Mouse (Mus musculus) G1E (cell line): ENCODE measurements around the gene Thsd4. TPM values are rescaled to one million over a fixed set of nuclear protein-coding genes. Genes with fewer than 3 reads are reported as not detected.

Experiments used
- ATAC-seq: 2 replicates; pipeline ENCODE4 v1.8.0; 2016; ENCODE audit warnings: mild to moderate bottlenecking; ENCODE audit not compliant: insufficient number of reproducible peaks, poor library complexity, low FRiP score, severe bottlenecking; ENCODE audit errors: extremely low read depth
- DNase-seq: peaks from one replicate; pipeline ENCODE4 v3.0.0; 2012; ENCODE audit warnings: low spot score
- H3K27me3 ChIP-seq: 2 replicates; pipeline ENCODE4 v1.6.1; 2012; ENCODE audit warnings: mild to moderate bottlenecking, low read length, inconsistent platforms; ENCODE audit not compliant: insufficient read depth
- H3K36me3 ChIP-seq: replicated peaks from 2 replicates; pipeline ENCODE3; 2012; ENCODE audit warnings: mild to moderate bottlenecking, inconsistent platforms
- H3K4me1 ChIP-seq: 2 replicates; pipeline ENCODE4 v1.6.1; 2012; ENCODE audit warnings: low read depth, low read length, inconsistent platforms, mixed read lengths; ENCODE audit not compliant: insufficient read depth
- H3K4me3 ChIP-seq: 2 replicates; pipeline ENCODE4 v1.5.1; 2012; ENCODE audit warnings: low read depth, mild to moderate bottlenecking, inconsistent platforms, low read length, moderate library complexity, mixed read lengths
- H3K9me3 ChIP-seq: replicated peaks from 2 replicates; pipeline ENCODE4 v1.6.1; 2012; ENCODE audit warnings: inconsistent platforms
- CTCF ChIP-seq: IDR thresholded peaks from 2 replicates; pipeline ENCODE4 v1.5.1; 2012; ENCODE audit warnings: low read depth, low read length, inconsistent platforms, mixed read lengths
- GATA1 ChIP-seq: IDR thresholded peaks from 2 replicates; pipeline ENCODE4 v1.6.1; 2012; ENCODE audit warnings: borderline replicate concordance, low read length, inconsistent platforms, mixed read lengths
- GATA2 ChIP-seq: IDR thresholded peaks from 2 replicates; pipeline ENCODE4 v1.6.1; 2012; ENCODE audit warnings: low read depth, low read length, inconsistent platforms, borderline replicate concordance
- POLR2AphosphoS5 ChIP-seq: IDR thresholded peaks from 2 replicates; pipeline ENCODE4 v1.6.1; 2012; ENCODE audit warnings: low read depth, low read length, inconsistent platforms; ENCODE audit not compliant: insufficient replicate concordance
- TAL1 ChIP-seq: conservative IDR thresholded peaks from 2 replicates; pipeline ENCODE4 v1.6.1; 2012; ENCODE audit warnings: low read depth, low read length, inconsistent platforms, mixed read lengths
- polyA plus RNA-seq: library from polyadenylated mRNA; stranded (reverse); fragments of >175 nt; gene quantifications from 2 replicates; pipeline ENCODE4 v1.2.3, GENCODE M21; 2012
- total RNA-seq, 2 experiments: library from RNA; stranded (forward) in 1 of 2; stranded (reverse) in 1 of 2; fragments of 200-1000 nt in 1 of 2; fragments of >200 nt in 1 of 2; fragmentation: Nextera tagmentation in 1 of 2; gene quantifications; 2 replicates each; pipeline ENCODE4 v1.2.3; 2014 to 2017

Gene Thsd4
- total and polyA plus RNA-seq, 3 experiments, result 1.8 to 2.8 (median 2.4) TPM

DNA sequence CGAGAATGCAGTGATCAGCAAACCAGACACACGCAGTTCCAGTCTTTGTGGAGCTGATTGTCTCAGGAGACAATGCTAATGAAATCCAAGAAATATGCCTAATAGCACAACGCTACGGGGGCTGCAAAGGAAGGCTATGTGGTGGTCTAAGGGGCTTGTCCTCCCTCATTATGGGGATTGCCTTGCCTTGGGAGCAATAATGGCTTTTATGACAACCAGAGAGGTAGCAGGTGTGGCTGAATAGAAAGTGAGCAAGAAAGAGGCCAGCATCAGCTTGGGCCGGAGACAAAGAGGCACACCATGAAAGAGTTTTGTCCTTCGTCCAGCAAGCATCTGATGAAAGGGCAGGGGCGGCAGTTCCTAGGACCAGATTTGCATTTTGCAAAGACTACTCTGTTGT, 372.9 kb downstream of the Thsd4 start:
- Histone ChIP-seq H3K27me3 (0 out of 2 replicates have a peak, but pooled peaks cover 2% of the 10 kb centered on the region), H3K4me3 (no peak overlapping the region), H3K4me1 (no peaks in the 10 kb centered on the region), H3K36me3 (no peaks in the 10 kb centered on the region), H3K9me3 (no peaks in the 10 kb centered on the region)
- no peak for ATAC-seq
- TF ChIP-seq POLR2AphosphoS5 (no peak), TAL1 (no peak)
- no peak for DNase-seq

DNA sequence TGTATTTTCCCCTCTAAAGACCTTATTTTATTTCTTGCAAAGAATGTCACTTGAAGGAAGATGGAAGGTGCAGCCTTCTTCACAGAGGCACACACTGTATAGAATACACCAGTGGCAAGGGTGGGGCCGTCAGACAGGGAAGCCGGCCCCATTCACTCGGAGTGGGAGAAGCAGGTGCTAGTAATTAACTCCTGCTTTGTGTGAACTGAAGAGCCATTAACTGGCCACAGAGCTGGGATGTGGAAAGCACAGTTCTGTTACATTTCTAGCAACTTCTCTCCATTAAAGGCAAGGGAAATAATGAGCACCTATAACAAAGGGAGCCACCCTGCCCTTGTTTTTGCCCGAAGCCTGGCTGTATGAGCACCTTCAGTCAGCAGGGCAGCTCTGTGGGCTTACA, 374.4 kb downstream of the Thsd4 start:
- TF ChIP-seq TAL1 (no peak), GATA1 (no peak), GATA2 (no peak), POLR2AphosphoS5 (no peak), CTCF (no peak)
- DNase-seq (no peak), ATAC-seq (no peak)
- Histone ChIP-seq H3K4me3 (no peak overlapping the region), H3K4me1 (no peaks in the 10 kb centered on the region), H3K36me3 (no peaks in the 10 kb centered on the region), H3K27me3 (0 out of 2 replicates have a peak, but pooled peaks cover 2% of the 10 kb centered on the region), H3K9me3 (no peaks in the 10 kb centered on the region)

DNA sequence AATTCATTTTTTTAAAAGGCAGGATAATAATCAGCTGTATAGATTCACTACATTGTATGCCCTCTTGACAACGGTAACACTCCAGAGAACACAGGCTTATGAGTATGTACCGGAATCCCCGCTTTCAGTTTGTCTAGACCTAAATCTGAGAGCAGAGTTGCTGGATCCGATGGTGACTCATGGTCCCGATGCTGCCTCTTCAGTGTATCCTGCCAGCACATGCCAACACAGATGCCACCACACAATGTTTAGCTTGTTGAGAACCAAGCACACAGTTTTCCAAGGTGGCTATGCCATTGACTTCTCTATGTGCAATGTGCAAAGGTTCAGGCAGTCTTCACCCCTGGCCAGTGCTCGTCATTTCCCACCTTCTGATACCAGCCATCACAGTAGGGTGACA, 378.0 kb downstream of the Thsd4 start:
- TF ChIP-seq GATA1 (no peak), CTCF (no peak), GATA2 (no peak), POLR2AphosphoS5 (no peak), TAL1 (no peak)
- Histone ChIP-seq H3K4me1 (no peaks in the 10 kb centered on the region), H3K4me3 (no peak overlapping the region), H3K9me3 (no peaks in the 10 kb centered on the region), H3K27me3 (0 out of 2 replicates have a peak, but pooled peaks cover 2% of the 10 kb centered on the region), H3K36me3 (no peaks in the 10 kb centered on the region)
- no peak for ATAC-seq
- DNase-seq, result no peak

DNA sequence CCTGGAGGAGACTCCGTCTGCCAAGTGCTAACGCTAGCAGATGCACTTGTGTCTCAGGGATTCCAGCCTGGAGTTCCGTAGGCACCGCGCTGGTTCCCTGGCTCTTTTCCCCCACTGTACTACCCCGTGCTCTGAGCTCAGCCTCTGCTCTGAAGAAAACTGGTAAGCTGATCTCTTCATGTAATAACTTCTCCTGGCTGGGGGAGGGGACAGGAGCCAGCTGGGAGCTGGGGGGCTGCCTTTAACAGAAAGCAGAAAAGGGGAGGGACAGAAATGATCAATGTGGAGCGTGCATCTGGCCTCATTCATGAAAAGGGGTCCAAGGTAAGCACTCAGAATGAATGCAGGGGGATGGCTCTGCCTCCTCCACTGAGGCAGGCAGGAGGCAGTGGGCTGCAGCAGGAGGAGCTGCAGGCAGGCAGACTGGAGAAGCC, 380.7 kb downstream of the Thsd4 start:
- DNase-seq, result no peak
- no peak overlapping the region for H3K4me3 ChIP-seq
- H3K9me3 ChIP-seq, result no peaks in the 10 kb centered on the region
- no peaks in the 10 kb centered on the region for H3K27me3 ChIP-seq
- ATAC-seq, result no peak
- no peak for TF ChIP-seq TAL1
- no peak for TF ChIP-seq CTCF
- TF ChIP-seq POLR2AphosphoS5, result no peak
- no peak for TF ChIP-seq GATA2
- TF ChIP-seq GATA1, result no peak
- H3K4me1 ChIP-seq, result no peaks in the 10 kb centered on the region
- H3K36me3 ChIP-seq, result no peaks in the 10 kb centered on the region

DNA sequence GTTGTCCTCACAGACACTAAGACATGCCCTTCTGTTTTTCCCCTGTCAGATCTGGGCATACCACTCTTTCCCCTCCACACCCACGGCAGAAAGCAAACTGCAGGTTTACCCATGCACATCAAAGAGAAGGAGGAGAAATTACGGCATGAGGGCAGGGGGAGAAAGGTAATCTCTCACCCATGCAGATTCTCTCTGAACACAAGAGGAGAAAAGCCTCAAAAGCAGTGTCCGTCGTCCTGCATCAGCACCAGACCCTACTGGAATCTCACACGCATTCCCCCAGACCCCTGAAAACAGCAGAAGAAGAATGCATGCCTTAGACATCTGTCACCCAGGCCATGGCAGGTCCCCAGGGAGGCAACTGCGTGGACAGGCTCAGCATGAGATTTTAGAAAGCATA, 381.4 kb downstream of the Thsd4 start:
- TF ChIP-seq TAL1, result no peak
- TF ChIP-seq POLR2AphosphoS5, result no peak
- ATAC-seq (no peak), DNase-seq (no peak)
- no peaks in the 10 kb centered on the region for H3K4me1 ChIP-seq
- no peak overlapping the region for H3K4me3 ChIP-seq
- H3K36me3 ChIP-seq, result no peaks in the 10 kb centered on the region
- H3K9me3 ChIP-seq, result no peaks in the 10 kb centered on the region
- no peaks in the 10 kb centered on the region for H3K27me3 ChIP-seq

DNA sequence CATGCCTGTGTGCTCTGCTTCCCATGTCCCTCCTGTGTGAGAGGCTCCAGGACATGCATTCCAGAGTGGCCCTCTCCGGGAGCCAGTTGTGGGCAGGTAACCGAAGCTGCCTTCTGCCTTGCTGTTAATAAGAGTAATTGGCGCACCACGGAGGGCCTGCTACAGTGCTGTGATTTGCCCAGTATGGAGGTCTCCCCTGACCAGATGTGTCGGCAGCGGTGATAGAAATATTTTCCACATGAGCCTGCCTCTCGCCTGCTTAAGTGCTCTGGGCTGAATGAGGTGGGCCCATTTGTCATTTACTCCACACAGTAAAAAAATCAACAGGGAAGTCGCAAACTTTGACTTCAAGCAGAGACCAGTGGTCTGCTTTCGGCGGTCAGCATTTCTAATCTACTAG, 382.4 kb downstream of the Thsd4 start:
- H3K4me1 ChIP-seq, result no peaks in the 10 kb centered on the region

DNA sequence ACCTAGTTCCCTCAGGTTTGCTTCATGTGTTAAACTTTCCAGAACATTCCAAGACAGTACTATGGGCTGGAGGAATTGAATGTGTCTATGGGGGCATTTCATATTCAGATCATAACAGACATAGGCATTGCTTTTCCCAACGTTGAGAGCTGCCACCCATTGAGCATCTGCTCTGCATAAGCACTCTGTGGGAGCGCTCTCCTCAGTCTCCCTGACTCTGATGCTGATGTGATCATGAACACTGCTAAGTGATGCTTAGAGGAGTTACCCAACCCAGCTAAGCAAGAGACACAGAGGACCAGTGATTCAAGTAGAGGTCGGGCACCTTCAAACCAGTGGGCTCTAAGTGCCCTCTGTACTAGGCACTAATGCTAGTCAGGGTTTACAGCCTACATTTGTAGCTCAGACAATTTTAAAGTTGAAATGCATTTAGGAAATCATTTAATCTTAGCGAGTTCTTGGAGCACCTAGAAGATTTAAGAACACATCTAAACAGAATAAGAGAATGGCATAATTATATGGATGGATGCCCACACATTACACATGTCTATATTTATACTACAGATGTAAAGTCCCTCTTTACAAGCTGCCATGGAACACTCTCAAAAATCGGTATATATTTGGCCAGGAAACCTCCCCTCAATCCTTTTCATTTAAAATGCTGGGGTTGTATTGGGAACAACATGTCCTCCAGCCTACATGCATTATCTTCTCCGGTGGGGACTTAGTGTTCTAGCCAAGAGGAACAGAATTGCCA, 392.4 kb downstream of the Thsd4 start:
- no peak for TF ChIP-seq GATA2
- TF ChIP-seq GATA1, result no peak
- no peak for TF ChIP-seq CTCF
- no peak for TF ChIP-seq TAL1
- TF ChIP-seq POLR2AphosphoS5, result no peak
- Histone ChIP-seq H3K27me3 (peaks cover 8% of the 10 kb centered on the region), H3K36me3 (no peaks in the 10 kb centered on the region), H3K9me3 (no peaks in the 10 kb centered on the region), H3K4me3 (no peak overlapping the region), H3K4me1 (no peaks in the 10 kb centered on the region)
- ATAC-seq (no peak), DNase-seq (no peak)

More for the DNA sequence above, 382.4 kb downstream of the Thsd4 start:
- no peaks in the 10 kb centered on the region for H3K9me3 ChIP-seq
- ATAC-seq (no peak), DNase-seq (no peak)
- no peaks in the 10 kb centered on the region for H3K27me3 ChIP-seq
- H3K36me3 ChIP-seq, result no peaks in the 10 kb centered on the region
- no peak overlapping the region for H3K4me3 ChIP-seq
- no peak for TF ChIP-seq CTCF
- TF ChIP-seq POLR2AphosphoS5, result no peak
- no peak for TF ChIP-seq GATA2
